Mouse (Mus musculus) stomach, postnatal 0 days (tissue): Measurements from ENCODE around the gene Polr3g.

ENCODE experiments used
- CTCF ChIP-seq: IDR thresholded peaks from 2 replicates; pipeline ENCODE4 v1.5.1; 2016; ENCODE audit warnings: antibody characterized with exemption, low read depth, mild to moderate bottlenecking, moderate library complexity
- EP300 ChIP-seq: optimal IDR thresholded peaks from 2 replicates; pipeline ENCODE3; 2016; ENCODE audit warnings: antibody characterized with exemption

GRCm38 (mm10) chr13:81684884-81685283 is 25.9 kb downstream of the Polr3g start:
- TF ChIP-seq CTCF (no peak), EP300 (no peak)
